Mouse (Mus musculus) c-Kit-positive CD71-positive TER-119-positive erythroid progenitor cells, embryonic 14.5 days (primary cell): ENCODE results near the gene Enthd1.
"Not testable (repeated sequence)": the region's sequence is repeated elsewhere in the genome, so short reads cannot be mapped to it uniquely, and the experiment has no call there.

Experiments used
- DNase-seq: peaks from one replicate; pipeline ENCODE4 v3.0.0-alpha.2; 2013; ENCODE audit warnings: low spot score

Gene Enthd1

DNA sequence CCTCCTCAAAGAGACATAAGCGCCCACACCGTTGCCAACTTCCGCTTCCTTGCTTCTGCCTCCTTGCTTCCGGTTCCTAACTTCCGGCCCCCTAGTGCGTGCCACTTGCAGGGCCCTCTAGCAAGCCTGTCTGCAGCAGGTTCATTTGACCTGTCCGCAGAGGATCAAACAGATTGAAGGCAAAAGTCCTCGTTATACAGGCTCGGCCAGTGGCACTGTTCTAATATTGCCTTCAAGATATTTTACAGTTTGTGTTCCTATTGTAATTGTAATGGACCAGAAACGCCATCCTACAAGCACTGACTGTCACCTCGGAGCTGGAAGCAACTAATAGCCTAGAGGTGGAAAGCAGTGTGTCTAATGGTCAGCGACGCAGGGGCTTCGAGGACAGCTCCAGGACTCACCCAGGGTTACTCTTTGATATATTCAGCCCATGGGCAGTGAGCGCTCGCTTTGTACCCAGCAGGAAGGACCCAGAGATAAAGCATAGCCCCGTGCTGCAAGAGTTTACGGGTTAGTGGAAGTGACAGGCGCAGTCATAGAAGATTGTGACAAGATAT, at the start of gene Enthd1:
Gene Enthd1, minus strand, starts transcription at position 51 of the 560 bp plus-strand sequence.
- DNase-seq: no peak

DNA sequence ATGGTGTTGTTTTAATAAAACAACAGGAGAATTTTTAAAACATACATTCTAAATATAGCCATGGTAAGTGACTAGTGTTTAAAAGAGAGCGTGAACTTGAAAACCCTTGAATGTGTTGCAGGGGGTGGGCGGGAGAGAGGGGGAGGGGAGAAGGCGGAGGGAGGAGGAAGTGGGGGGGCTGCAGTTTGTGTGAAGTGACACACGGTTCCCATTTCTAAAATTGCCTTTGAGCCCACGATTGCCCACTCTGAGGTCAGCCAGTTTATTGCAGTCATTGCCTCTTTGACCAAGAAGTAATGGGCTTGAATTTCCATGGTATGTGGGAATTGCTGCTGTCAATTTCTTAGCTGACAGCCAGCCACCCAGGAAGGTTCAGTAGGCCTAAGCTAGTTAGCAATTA, 48.9 kb upstream of the Enthd1 start:
- no peak for DNase-seq

DNA sequence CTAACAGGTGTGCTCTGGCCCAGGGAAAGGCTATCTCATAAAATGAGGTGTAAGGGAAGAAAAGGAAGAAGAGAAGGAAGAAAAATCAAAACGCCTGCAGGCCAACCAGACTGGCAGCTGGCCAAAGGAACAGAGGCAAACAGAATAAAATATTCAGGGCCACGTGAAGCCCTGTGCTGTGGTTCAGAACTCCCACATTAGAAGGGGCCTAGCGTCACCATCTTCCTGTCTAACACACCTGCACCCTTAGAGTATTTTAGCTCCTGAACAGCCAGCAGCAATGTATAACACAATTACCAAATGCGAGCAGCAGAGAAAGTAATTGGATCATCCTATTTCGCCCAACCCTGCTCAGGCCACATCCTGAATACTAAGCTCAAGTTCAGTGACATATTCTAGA, 46.5 kb upstream of the Enthd1 start:
- no peak for DNase-seq

DNA sequence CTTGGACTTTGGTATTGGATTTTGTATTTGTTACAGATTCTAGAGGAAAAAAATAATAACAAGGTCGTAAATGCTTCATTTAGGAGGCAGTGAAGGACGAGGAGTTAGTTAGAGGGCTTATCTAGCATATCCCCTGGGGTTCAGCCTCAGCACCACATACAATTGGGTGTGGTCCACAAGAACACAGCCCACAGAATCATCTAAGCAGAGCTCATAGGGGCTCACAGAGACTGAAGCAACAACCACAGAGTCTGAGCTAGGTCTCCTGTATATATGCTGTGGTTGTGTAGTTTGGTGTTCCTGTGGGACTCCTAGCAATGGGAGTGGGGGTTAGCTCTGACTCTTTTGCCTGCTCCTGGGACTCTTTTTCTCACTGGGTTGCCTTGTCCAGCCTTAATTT, 45.4 kb upstream of the Enthd1 start:
- DNase-seq: no peak

DNA sequence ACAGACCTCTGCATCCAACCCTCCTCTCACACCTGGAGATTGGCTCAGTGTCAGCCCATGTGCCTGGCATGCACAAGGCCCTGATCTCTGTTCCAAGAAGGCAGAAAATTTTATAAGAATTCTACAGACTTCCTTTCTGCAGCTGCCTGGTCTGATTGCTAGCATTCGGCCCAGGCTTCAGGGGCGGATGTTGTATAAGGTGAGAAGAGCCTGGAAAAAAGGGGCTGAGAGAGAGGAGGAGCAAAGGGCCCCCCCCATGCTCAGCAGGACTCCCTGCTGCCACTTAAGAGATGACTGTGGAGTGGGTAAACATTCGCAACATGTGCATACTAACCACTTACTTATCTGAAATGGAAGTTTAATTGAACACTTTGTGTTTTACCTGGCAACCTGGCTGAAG, 43.0 kb upstream of the Enthd1 start:
- DNase-seq: no peak

DNA sequence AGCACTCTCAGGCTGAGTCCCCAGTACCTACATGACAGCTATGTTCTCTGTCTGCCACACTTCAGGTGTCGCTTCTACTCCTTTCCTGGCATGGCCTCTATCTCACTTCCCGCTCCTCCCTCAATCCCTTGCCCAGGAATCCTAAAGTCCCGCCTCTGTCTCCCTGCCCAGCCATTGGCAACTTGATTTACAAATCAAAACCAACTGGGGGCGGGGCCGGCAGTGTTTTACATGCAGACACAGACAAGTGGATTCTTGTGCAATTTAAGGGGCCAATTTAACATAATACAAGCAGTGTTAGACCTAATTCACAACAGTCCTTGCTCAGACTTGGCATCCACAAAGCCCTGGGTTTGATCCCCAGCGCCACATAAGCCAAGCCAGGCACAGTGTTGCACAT, 39.1 kb upstream of the Enthd1 start:
- DNase-seq: no peak

DNA sequence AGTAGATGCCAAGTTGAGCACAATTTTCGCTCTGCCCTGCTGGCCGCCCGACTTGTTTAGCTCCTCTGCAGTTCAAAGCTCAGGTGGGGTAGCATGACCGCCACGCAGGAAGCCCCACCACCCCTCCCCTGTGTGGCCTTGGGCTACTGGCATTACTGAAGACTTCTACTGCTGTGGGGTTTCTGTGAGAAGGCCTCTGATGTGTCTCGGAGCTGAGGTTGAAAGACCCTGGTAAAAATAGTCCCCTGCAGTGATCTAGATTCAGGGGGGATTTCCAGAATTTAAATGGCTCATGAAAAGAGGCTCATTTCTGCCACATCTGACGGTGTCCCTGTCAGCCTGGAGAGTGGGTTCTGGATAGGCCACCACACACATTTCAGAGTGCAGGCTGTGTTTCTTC, 37.5 kb upstream of the Enthd1 start:
- no peak for DNase-seq

DNA sequence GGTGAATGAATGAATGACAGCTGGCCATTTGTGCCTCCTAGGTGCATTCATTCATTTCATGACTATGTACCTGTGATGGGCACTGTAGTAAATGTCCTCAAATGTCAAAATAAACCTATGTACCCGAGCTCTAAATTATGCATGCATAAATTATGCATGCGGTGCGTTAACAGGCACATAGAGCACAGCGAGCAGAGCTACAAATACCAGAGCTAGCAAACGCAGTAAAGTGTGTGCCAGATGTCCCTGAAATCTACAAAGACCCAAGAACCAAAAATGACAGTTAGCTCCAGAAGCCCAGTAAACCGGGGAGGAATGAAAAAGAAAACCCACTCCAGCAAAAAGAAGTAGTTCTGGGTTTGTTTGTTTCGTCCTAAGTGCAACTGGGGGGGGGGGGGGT, 36.5 kb upstream of the Enthd1 start:
- DNase-seq: no peak

DNA sequence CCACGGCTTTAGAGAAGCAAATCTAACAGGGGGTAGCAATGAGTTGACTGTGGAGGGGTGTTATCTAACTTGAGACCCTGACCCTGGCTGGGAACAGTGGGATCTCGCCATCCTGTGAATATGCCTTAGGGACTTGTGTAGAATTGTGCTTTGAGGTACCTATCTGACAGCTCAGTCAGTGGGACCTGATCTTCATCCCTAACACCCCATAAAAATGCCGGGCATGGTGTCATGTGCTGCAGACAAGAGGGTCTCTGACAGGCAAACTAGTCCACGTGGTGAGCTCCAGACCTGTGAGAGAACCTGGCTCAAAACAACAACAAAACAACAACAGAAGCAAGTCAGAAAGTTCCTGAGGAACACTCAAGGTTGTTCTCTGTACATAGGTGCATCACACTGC, 34.9 kb upstream of the Enthd1 start:
- no peak for DNase-seq

DNA sequence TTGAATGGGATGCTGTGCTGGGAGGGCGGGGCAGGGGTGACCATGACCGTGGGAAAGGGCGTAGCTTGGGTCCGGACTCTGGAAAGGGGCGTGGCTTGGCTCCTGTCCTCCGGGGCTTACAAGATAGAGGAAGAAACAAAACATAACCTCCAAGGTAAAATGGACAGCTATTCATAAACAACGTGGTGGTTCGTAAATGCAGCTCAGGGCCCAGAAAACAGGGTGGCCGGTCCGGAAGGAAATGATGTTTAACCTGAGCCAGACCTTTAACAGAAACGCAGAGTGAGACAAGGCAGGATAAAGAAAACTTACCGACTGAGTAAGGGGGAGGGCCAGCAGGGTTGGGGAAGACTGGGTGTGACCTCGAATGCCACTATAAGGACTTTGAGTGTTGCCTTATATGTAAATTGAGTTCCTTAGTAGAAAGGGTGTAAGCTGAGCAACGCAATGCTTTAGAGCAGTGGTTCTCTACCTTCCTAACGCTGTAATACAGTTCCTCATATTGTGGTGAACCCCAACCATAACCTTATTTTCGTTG, 34.3 kb upstream of the Enthd1 start:
- peak; percentile 66 for DNase-seq

DNA sequence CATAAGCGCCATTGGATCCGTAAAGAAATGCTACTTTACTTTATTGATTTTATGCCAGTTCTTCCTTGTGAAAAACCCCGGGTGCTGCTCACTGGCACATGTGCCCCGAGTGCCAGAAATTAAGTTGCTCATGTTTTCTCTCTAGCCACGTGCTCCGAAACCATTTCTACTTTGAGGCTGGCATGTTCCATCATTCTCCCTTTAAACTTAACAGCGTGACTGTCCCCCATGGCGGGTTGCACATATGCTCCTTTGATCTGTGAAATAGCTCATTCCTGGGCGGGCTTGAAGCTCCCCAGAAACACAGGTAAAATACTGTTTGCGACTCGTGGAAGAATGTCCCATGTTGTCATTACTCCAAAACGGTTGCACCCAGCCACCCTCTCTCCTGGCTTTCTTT, 33.8 kb upstream of the Enthd1 start:
- DNase-seq: no peak

DNA sequence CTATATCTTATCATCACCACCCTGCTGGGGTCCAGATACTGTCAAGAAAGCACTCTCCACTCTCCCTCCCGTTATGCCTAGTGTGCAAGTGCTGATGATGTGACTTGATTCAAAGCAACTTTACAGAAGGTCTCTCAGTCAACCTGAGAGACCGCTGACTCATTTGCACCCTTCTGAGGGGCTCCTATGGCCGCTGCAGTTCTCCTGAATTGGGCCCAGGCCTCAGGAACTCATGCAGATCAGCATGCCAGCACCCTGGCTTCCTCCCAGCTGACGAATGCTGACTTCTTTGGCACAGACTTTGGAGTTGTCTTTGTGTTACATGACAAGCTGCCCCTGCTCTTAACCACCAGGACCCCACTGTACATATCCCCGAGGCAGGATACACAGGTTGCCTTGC, 28.9 kb upstream of the Enthd1 start:
- no peak for DNase-seq

DNA sequence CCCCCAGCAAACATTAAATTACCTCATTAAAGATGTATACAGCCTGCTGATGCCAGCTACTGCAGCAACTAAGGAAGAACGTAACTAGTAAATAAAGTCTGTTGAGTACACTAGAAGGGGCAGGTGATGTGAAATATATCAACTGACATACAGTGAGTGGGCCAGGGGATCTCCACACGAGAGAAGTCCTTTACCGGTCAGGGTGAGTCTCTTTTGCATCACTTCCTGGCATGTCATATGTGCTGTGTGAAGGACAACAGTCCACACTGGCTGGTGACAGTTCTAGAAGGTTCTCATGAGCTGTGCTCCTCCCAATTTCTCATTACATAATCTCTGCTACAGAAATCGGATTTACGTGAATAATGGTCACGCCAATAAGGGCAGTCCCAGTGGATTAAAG, 27.8 kb upstream of the Enthd1 start:
- no peak for DNase-seq

DNA sequence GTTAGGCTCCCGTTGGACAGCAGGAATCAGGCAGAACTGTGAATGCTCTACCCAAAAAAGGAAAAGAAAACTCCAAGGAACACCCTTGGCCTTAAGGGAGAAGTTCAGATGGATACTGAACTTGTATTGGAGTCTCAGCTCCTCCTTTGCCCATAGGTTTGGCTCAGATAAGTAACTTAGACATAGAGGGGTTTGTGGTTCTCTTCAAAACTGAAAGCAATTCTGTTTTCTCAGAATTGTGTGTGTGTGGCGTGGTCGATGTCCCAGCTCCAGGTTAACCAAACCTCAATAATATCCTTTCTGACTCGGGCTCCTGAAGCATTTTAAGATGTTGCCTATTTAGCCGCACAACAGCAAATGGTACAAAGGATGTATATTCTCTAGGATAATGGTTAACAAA, 25.7 kb upstream of the Enthd1 start:
- DNase-seq: no peak

DNA sequence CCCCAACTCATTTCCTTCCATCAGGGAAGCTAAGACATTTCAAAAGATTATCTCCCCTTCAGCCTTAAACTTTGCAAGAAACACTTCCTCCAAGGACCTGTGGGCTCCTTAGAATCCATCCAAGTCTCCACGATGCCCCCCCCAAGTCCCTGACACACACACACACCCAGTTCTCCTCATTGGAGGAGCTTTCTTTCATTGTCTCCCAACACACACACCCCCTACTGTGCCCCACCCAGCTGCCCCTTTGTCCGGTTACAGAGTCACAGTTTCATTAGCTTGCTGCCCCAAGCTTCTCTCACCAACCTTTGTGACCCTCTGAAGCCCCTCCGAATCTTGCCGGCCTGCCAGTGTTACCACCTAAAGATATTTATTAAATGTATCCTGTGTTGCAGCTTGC, 21.3 kb upstream of the Enthd1 start:
- no peak for DNase-seq

DNA sequence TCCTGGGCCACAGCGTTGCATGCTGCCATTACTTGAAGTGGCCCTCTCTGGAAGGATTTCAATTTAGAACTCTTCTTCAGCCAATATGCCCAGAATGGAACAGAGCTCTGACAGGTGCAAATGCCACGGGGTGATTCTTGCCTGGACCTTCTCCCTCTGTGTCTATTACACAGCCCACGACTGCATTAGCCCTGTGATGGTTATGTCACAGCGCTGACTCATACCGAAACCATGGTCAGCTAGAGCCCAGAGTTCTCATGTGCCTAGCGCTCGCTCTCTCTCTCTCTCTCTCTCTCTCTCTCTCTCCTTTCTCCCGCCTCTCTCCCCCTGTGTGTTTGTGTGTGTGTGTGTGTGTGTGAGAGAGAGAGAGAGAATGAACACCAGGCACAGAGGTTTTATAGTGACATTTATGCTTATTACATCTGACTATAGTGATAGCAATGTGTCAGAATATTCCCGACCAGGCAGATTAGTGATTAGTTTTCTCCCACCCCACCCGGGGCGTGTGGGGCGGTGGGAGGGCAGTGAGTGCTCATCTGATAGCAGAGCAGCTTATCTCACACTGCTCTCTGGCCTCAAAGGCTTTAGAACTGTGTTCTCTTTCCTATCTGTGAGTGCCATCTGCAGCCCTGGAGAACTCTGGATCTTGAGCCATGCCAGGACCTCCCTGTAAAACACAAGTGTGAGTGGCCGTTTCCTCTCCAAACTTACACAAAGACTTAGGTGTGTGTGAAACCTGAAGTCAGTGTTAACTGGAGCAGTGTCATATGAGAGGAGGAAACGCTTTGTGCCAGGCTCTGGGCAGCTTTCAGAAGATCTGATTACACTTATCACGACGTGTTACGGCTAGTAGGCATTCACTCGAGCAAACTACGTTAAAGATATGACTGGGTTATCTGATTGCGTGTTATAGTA, 17.9 kb upstream of the Enthd1 start:
- no peak for DNase-seq

DNA sequence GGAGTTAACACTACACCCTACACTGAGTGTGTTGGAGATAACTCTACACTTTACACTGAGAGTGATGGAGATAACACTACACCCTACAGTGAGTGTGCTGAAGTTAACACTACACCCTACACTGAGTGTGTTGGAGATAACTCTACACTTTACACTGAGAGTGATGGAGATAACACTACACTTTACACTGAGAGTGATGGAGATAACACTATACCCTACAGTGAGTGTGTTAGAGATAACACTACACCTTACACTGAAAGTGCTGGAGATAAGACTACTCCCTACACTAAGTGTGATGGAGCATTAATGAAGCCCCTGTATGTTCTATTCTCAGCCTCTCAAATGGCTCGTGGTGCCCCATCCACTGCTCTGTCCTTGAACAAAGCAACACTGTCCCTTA, 15.6 kb upstream of the Enthd1 start:
- not testable (repeated sequence) for DNase-seq

DNA sequence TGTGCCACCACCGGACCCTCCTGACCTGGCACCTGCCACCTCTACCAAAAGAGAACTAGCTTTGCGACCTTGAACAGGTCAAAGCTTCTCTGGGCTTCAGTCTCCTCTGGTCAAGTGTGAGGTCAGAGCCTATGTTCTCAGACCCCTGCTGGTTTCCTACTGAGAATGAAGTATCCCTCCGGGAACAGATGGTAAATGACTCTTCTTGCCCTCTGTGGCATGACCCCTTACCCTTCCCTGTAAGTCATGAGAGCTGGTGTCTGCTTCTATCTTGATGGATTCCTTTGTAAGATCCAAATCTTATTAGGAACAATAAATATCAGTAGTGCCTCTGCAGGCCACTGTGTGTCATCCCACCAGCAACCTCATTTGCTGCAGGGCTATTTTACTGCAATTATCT, 14.2 kb upstream of the Enthd1 start:
- DNase-seq: no peak

DNA sequence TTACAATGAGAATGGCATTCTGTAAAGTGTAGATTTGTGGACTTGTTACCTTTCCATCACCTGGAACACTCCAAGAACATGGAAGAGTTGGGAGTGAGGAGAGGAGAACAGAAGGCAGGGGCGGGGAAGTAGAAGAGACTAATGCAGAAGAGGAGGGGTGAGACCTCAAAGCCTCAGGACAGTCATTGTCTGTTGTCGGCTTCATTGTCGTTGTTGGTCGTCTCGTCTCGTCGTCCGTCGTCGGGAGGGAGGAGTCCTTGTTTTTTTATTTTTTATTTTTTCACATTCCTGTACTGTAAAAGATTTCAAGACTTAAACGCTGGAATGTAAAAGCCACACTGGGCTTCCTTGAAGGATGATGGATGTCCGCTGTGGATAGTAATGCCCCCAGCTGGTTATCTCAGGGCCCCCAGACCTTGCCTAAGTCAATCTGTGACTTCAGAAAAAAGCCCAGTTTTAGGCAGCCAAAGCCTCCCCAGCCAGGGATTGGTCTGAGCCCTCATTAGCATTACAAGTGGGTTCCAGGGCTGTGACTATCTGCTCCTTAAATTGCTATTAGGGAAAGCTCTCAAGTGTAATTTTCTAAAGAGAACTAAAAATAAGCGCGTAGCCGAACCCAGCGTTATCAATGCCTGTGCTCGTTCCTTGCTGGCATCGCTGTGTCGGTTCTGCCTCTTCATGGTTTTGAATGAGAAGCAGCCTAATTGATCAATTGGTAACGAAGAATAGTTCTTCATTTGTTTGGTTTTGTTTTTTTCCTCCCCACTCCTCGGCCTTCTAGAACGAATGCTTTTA, 12.4 kb upstream of the Enthd1 start:
- DNase-seq: no peak

DNA sequence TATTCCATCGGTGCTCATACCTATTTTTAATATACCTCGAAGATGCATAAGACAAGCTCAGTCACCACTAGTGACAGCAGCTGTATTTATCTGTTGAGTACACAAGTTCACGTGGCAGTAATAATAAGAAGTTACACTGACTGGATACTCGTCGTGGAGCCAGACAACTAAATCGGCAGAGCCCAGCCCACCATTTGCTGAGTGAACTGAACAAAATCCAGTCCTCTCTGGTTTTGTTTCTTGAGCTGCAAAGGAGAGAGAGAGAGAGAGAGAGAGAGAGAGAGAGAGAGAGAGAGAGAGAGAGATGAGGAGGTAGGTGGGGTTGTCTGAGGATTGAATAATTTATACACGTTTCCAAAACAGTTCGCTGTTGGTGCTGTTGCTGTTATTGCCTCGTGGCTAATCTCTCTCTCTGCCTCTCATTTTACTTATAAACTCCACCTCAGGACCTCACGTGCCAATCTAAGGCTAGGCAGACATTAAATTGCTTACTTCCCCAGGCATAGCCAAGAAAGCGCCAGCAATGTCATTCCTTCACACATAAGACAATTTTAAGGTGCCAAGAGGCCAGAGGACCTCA, 11.5 kb upstream of the Enthd1 start:
- DNase-seq: no peak

DNA sequence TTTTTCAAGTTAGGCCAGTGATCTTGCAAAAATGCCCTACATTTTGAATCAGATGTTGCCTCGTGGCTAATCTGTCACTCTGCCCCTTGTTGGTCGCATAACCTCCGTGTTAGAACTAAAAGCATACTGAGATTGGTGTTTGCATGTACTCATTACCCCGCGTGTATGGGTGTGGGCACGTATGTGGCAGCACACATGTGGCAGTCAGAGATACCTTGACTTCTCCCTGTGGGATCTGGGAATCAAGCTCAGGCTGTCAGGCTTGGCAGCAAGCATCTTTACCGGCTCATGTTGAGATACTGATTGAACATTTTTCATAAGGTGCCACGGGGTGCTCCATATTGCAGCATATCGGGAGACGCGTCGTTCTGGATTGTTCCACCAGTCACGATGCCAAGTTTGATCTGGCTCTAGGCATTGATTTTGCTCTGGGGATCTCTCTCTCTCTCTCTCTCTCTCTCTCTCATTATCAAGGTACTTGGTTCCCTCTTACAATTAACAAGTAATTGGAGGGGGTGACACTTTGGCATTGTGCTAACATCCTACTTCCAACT, 10.9 kb upstream of the Enthd1 start:
- DNase-seq: no peak
